Mouse (Mus musculus): Measurements from ENCODE around the gene Gas2l2.

DNA sequence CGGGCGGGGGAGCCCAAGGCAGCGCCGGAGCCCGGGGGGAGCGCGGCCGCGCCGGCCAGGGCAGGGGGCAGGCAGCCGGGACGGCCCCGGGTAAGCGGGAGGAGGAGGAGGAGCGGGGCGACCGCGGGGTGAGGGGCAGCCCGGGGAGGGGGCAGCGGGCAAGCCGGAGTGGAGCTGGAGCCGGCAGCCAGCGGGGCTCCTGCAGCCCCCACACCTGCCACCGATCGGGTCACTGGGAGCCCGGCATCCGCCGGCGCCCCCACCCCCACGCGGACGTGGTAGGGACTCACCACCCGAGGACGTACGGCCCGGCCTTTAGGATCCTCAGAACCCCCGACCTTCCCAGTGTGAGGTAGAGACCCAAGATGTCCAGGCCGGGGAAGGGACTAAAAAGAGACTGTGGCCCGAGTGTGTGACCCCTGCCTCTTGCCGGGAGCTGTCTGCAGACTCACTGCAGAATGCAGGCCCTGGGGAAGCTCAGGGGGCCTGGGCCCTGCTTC, 19.4 kb downstream of the Gas2l2 start:
- TF ChIP-seq CTCF (IDR thresholded peaks at IDR 0.05; ENCODE audit: insufficient read depth, low read depth, low read length) (no peak), POLR2A (IDR thresholded peaks at IDR 0.05; ENCODE audit: insufficient read depth, low read depth, low read length) (no peak)
